Mouse (Mus musculus) CH12.LX (cell line): ENCODE results near the gene AI597479. TPM values are rescaled to one million over a fixed set of nuclear protein-coding genes. Genes with fewer than 3 reads are reported as not detected.

Source experiments
- DNase-seq: peaks from one replicate; pipeline ENCODE4 v3.0.0-alpha.2; 2013; ENCODE audit errors: extremely low read depth
- H3K27ac ChIP-seq: 2 replicates; pipeline ENCODE4 v1.5.1; 2012; ENCODE audit warnings: low read depth, mild to moderate bottlenecking, control low read depth, moderate library complexity; ENCODE audit not compliant: insufficient read depth
- H3K27me3 ChIP-seq: replicated peaks from 2 replicates; pipeline ENCODE3; 2012; ENCODE audit warnings: inconsistent platforms
- H3K36me3 ChIP-seq, 2 experiments: replicated peaks in 1 of 2; 2 replicates each; pipeline versions ENCODE3 to v1.6.1; 2012; ENCODE audit warnings: inconsistent platforms in 1 of 2, low read length in 1 of 2, mild to moderate bottlenecking in 1 of 2, mixed read lengths in 1 of 2, moderate library complexity in 1 of 2; ENCODE audit not compliant: control insufficient read depth in 1 of 2, insufficient read depth in 1 of 2
- H3K4me1 ChIP-seq, 2 experiments: 2 replicates each; pipeline ENCODE4 v1.6.1; 2012; ENCODE audit warnings: inconsistent platforms in 1 of 2, moderate library complexity in 1 of 2; ENCODE audit not compliant: insufficient read depth in 2 of 2, control insufficient read depth in 1 of 2
- H3K4me2 ChIP-seq: 2 replicates; pipeline ENCODE4 v1.6.1; 2012; ENCODE audit warnings: low read depth, mild to moderate bottlenecking, control low read depth; ENCODE audit not compliant: poor library complexity, insufficient read depth, severe bottlenecking
- H3K4me3 ChIP-seq, 3 experiments: fragments of 150-350 bp in 1 of 3; sonication (generic) in 1 of 3; replicated peaks in 1 of 3; 2 replicates each; pipeline versions ENCODE3 to v1.5.1; 2011 to 2012; ENCODE audit warnings: low read depth in 2 of 3, low read length in 2 of 3, mild to moderate bottlenecking in 2 of 3, moderate library complexity in 2 of 3, control low read depth in 1 of 3, improper control_type of control experiment in 1 of 3, inconsistent platforms in 1 of 3, mixed read lengths in 1 of 3; ENCODE audit not compliant: poor library complexity in 1 of 3
- H3K79me2 ChIP-seq: replicated peaks from 2 replicates; pipeline ENCODE4 v1.6.1; 2012; ENCODE audit warnings: mild to moderate bottlenecking, moderate library complexity; ENCODE audit not compliant: control insufficient read depth, poor library complexity, insufficient read depth, severe bottlenecking; ENCODE audit errors: extremely low read depth
- H3K9ac ChIP-seq: 2 replicates; pipeline ENCODE4 v1.6.1; 2012; ENCODE audit warnings: low read depth, mild to moderate bottlenecking, control low read depth, moderate library complexity; ENCODE audit not compliant: insufficient read depth
- H3K9me3 ChIP-seq: replicated peaks from 2 replicates; pipeline ENCODE3; 2012; ENCODE audit warnings: low read length, inconsistent platforms, mixed read lengths
- BHLHE40 ChIP-seq: IDR thresholded peaks from 2 replicates; pipeline ENCODE4 v1.6.1; 2011; ENCODE audit warnings: mild to moderate bottlenecking, low read depth, low read length, improper control_type of control experiment
- CHD1 ChIP-seq: IDR thresholded peaks from 2 replicates; pipeline ENCODE4 v1.6.1; 2012; ENCODE audit warnings: low read depth, low read length, improper control_type of control experiment, inconsistent platforms
- CHD2 ChIP-seq: IDR thresholded peaks from 2 replicates; pipeline ENCODE4 v1.6.1; 2011; ENCODE audit warnings: low read length, improper control_type of control experiment
- E2F4 ChIP-seq: IDR thresholded peaks from 2 replicates; pipeline ENCODE4 v1.6.1; 2011; ENCODE audit warnings: low read depth, low read length, improper control_type of control experiment; ENCODE audit not compliant: insufficient replicate concordance
- ELF1 ChIP-seq: IDR thresholded peaks from 2 replicates; pipeline ENCODE4 v1.6.1; 2014; ENCODE audit warnings: low read depth, mild to moderate bottlenecking, inconsistent platforms, low read length, improper control_type of control experiment
- ETS1 ChIP-seq: conservative IDR thresholded peaks from 2 replicates; pipeline ENCODE4 v1.6.1; 2012; ENCODE audit warnings: low read depth, mild to moderate bottlenecking, inconsistent platforms, low read length, improper control_type of control experiment, moderate library complexity
- GABPA ChIP-seq: IDR thresholded peaks from 2 replicates; pipeline ENCODE4 v1.6.1; 2012; ENCODE audit warnings: low read depth, low read length, improper control_type of control experiment, inconsistent platforms; ENCODE audit not compliant: insufficient replicate concordance
- IRF4 ChIP-seq: IDR thresholded peaks from 2 replicates; pipeline ENCODE4 v1.6.1; 2014; ENCODE audit warnings: low read depth, mild to moderate bottlenecking, inconsistent platforms, low read length, improper control_type of control experiment
- MAFK ChIP-seq: IDR thresholded peaks from 2 replicates; pipeline ENCODE4 v1.6.1; 2011; ENCODE audit warnings: low read length, improper control_type of control experiment; ENCODE audit not compliant: insufficient replicate concordance
- MAX ChIP-seq: IDR thresholded peaks from 2 replicates; pipeline ENCODE4 v1.6.1; 2011; ENCODE audit warnings: low read length, improper control_type of control experiment
- MEF2A ChIP-seq: IDR thresholded peaks from 2 replicates; pipeline ENCODE4 v1.6.1; 2014; ENCODE audit warnings: low read depth, mild to moderate bottlenecking, inconsistent platforms, low read length, improper control_type of control experiment, borderline replicate concordance
- MXI1 ChIP-seq: IDR thresholded peaks from 2 replicates; pipeline ENCODE4 v1.6.1; 2011; ENCODE audit warnings: mild to moderate bottlenecking, low read depth, low read length, improper control_type of control experiment
- POLR2AphosphoS2 ChIP-seq: IDR thresholded peaks from 2 replicates; pipeline ENCODE4 v1.6.1; 2011; ENCODE audit warnings: low read depth, low read length, improper control_type of control experiment
- SIN3A ChIP-seq: IDR thresholded peaks from 2 replicates; pipeline ENCODE4 v1.6.1; 2012; ENCODE audit warnings: low read length, improper control_type of control experiment, inconsistent platforms
- UBTF ChIP-seq: IDR thresholded peaks from 2 replicates; pipeline ENCODE4 v1.6.1; 2012; ENCODE audit warnings: low read depth, mild to moderate bottlenecking, inconsistent platforms, low read length, improper control_type of control experiment, moderate library complexity
- USF1 ChIP-seq: IDR thresholded peaks from 2 replicates; pipeline ENCODE4 v1.6.1; 2014; ENCODE audit warnings: low read depth, mild to moderate bottlenecking, inconsistent platforms, low read length, improper control_type of control experiment
- USF2 ChIP-seq: conservative IDR thresholded peaks from 2 replicates; pipeline ENCODE4 v1.6.1; 2011; ENCODE audit warnings: low read depth, low read length, improper control_type of control experiment
- ZKSCAN1 ChIP-seq: IDR thresholded peaks from 2 replicates; pipeline ENCODE4 v1.6.1; 2012; ENCODE audit warnings: low read depth, inconsistent platforms, low read length, improper control_type of control experiment, borderline replicate concordance
- ZMIZ1 ChIP-seq: IDR thresholded peaks from 2 replicates; pipeline ENCODE4 v1.6.1; 2012; ENCODE audit warnings: low read depth, mild to moderate bottlenecking, inconsistent platforms, low read length, improper control_type of control experiment
- dilution Hi-C: fragments of 300-500 bp; cut with MboI; formaldehyde crosslinking; loops from 2 replicates; pipeline ENCODE4 v1.14.3; 2020; ENCODE audit warnings: low sequenced_read_pairs; ENCODE audit not compliant: extremely low pct_unique_long_range_greater_than_20kb, extremely low pct_ligation_motif_present
- in situ Hi-C: fragments of 300-500 bp; cut with MboI; formaldehyde crosslinking; loops from 3 replicates; pipeline ENCODE4 v1.14.3; 2019; ENCODE audit warnings: low sequenced_read_pairs, low pct_ligation_motif_present, low pct_unique_long_range_greater_than_20kb, mixed read lengths
- polyA plus RNA-seq: library from polyadenylated mRNA; unstranded; fragments of >175 nt; gene quantifications from 2 replicates; pipeline ENCODE4 v1.2.1, GENCODE M21; 2012; ENCODE audit warnings: low read depth; ENCODE audit not compliant: insufficient read length
- total RNA-seq, 2 experiments: library from RNA; depleted of rRNA; stranded (reverse); fragments of 300-350 nt in 1 of 2; fragments of >200 nt in 1 of 2; gene quantifications; 2 replicates each; pipeline ENCODE4 v1.2.3; 2012 to 2014

Gene AI597479
- total and polyA plus RNA-seq, 3 experiments: 19.5 to 39.8 (median 22.6) TPM

GRCm38 (mm10) chr1:43070726-43071125 lies 27.8 kb upstream of the AI597479 start:
- Histone ChIP-seq H3K27me3 (no peaks in the 10 kb centered on the region), H3K4me2 (no peak overlapping the region), H3K79me2 (no peaks in the 10 kb centered on the region), H3K4me3 (no peak overlapping the region), H3K4me1 (peaks cover 0 to 3% of the 10 kb centered on the region in 2 experiments; a peak in 1 of 4 replicates), H3K27ac (no peak overlapping the region), H3K36me3 (peaks cover 30 to 72% of the 10 kb centered on the region in 2 experiments), H3K9ac (no peak overlapping the region), H3K9me3 (no peaks in the 10 kb centered on the region)
- dilution Hi-C loops: no loop called here
- in situ Hi-C loops: no loop called here
- TF ChIP-seq ETS1 (no peak), CHD2 (no peak), BHLHE40 (no peak), CHD1 (no peak), UBTF (no peak), ELF1 (no peak), SIN3A (no peak), MXI1 (no peak), GABPA (no peak), ZKSCAN1 (no peak), E2F4 (no peak), MAX (no peak), MAFK (no peak), MEF2A (no peak), IRF4 (no peak), USF2 (no peak), POLR2AphosphoS2 (no peak)
- DNase-seq: no peak

- Histone ChIP-seq H3K79me2 (no peaks in the 10 kb centered on the region), H3K9ac (no peak overlapping the region), H3K36me3 (peaks cover 29 to 73% of the 10 kb centered on the region in 2 experiments), H3K4me2 (no peak overlapping the region), H3K4me1 (peaks cover 0 to 3% of the 10 kb centered on the region in 2 experiments; a peak in 1 of 4 replicates), H3K27me3 (no peaks in the 10 kb centered on the region), H3K9me3 (no peaks in the 10 kb centered on the region), H3K4me3 (no peak overlapping the region), H3K27ac (no peak overlapping the region)
- no peak for DNase-seq
- in situ Hi-C loops: no loop called here
- TF ChIP-seq ZMIZ1 (no peak), USF1 (no peak)
- dilution Hi-C loops: no loop called here
These were observed 26.5 kb upstream of the AI597479 start for GRCm38 (mm10) chr1:43072028-43072427.
